In the genomic region with DNA sequence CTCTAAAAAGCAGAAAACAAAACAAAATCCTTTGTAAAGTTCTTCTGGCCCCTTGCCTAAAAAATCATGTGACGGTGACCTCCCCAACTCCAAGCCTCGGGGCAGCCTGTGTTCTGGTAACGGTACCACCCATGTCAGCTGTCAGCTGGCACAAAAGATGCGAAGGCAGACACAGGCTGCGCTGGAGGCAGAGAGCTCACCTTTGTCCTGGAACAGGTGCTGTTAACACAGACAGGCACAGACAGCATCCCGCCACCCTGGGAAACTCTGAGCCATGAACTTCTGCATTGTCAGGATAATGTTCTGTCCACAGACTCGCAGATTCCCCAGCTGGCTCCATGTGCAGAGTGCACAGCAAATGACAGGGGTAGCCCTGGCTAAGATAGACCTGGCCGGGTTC, we compare ENCODE assay signal across 8 mouse cellular contexts. TPM values are rescaled to one million over a fixed set of nuclear protein-coding genes. Genes with fewer than 3 reads are reported as not detected.
DNase-seq lines count a peak whose midpoint lies in the region; ATAC-seq lines count a peak whose summit lies in the region.

No protein-coding gene starts in this region.

- H3K4me3 ChIP-seq in megakaryocyte, embryonic 14.5 days (replicated peaks), result peak overlapping the region; percentile 87
- H3K4me3 ChIP-seq in forebrain, embryonic 11.5 days (ENCODE audit: low read depth, low read length), result no peak overlapping the region
- H3K4me3 ChIP-seq in intestine, embryonic 15.5 days (replicated peaks), result no peak overlapping the region
- no peak overlapping the region for H3K4me3 ChIP-seq in stomach, embryonic 14.5 days (ENCODE audit: low read depth, low read length)

- H3K36me3 ChIP-seq in megakaryocyte, embryonic 14.5 days (replicated peaks; ENCODE audit: low read length), result no peaks in the 10 kb centered on the region
- H3K36me3 ChIP-seq in forebrain, embryonic 11.5 days (ENCODE audit: control insufficient read depth, insufficient read depth, low read length), result no peaks in the 10 kb centered on the region
- no peaks in the 10 kb centered on the region for H3K36me3 ChIP-seq in intestine, embryonic 15.5 days
- H3K36me3 ChIP-seq in stomach, embryonic 14.5 days (ENCODE audit: control insufficient read depth, insufficient read depth, low read length), result no peaks in the 10 kb centered on the region

- peaks cover 13% of the 10 kb centered on the region for H3K9me3 ChIP-seq in megakaryocyte, embryonic 14.5 days
- H3K9me3 ChIP-seq in forebrain, embryonic 11.5 days (ENCODE audit: control insufficient read depth, low read length), result no peaks in the 10 kb centered on the region
- H3K9me3 ChIP-seq in intestine, embryonic 15.5 days, result no peaks in the 10 kb centered on the region
- no peaks in the 10 kb centered on the region for H3K9me3 ChIP-seq in stomach, embryonic 14.5 days (ENCODE audit: control insufficient read depth, low read depth, low read length)

- intact Hi-C loops in gastrocnemius, postnatal 14 days (cut with DNase I; ENCODE audit: low total_unique reads), result no loop called here

- peaks cover 9% of the 10 kb centered on the region; the same call in 1 of the 2 replicates for H3K4me1 ChIP-seq in megakaryocyte, embryonic 14.5 days
- peaks cover 3% of the 10 kb centered on the region; the same call in 1 of the 2 replicates for H3K4me1 ChIP-seq in forebrain, embryonic 11.5 days (replicated peaks; ENCODE audit: control insufficient read depth, insufficient read depth, low read length)
- H3K4me1 ChIP-seq in intestine, embryonic 15.5 days (replicated peaks), result peaks cover 8% of the 10 kb centered on the region
- peaks cover 5% of the 10 kb centered on the region; the same call in 1 of the 2 replicates for H3K4me1 ChIP-seq in stomach, embryonic 14.5 days (ENCODE audit: control insufficient read depth, insufficient read depth, low read length)

- H3K27ac ChIP-seq in forebrain, embryonic 11.5 days (ENCODE audit: low read depth, low read length), result no peak overlapping the region
- H3K27ac ChIP-seq in intestine, embryonic 15.5 days, result no peak overlapping the region
- H3K27ac ChIP-seq in stomach, embryonic 14.5 days (ENCODE audit: low read length), result peak overlapping the region; percentile 69

- H3K9ac ChIP-seq in forebrain, embryonic 11.5 days (ENCODE audit: low read length), result no peak overlapping the region
- 0 out of 2 replicates have a peak overlapping the region, but pooled peaks have one; percentile 10 for H3K9ac ChIP-seq in intestine, embryonic 15.5 days
- no peak overlapping the region for H3K9ac ChIP-seq in stomach, embryonic 14.5 days (replicated peaks; ENCODE audit: low read depth, low read length)

- no peak for ATAC-seq in megakaryocyte, adult 5-6 weeks (ENCODE audit: poor library complexity, severe bottlenecking)
- peak; percentile 51; the same call in 1 of the 2 replicates for ATAC-seq in forebrain, embryonic 11.5 days (replicated peaks; ENCODE audit: low FRiP score)
- no peak for ATAC-seq in intestine, embryonic 15.5 days
- ATAC-seq in stomach, embryonic 14.5 days (ENCODE audit: insufficient number of reproducible peaks, insufficient read depth, low FRiP score, low read depth), result no peak

- DNase-seq in forebrain, embryonic 11.5 days (ENCODE audit: low spot score), result no peak
- DNase-seq in spleen, postnatal 36 days (ENCODE audit: low spot score in 2 of 2), result no peak
- DNase-seq in gastrocnemius, postnatal 14 days, result no peak
- DNase-seq in kidney, postnatal 36 days, result no peak

- no peak overlapping the region for H3K4me2 ChIP-seq in forebrain, embryonic 11.5 days (ENCODE audit: low read depth, low read length, severe bottlenecking)
- H3K4me2 ChIP-seq in intestine, embryonic 15.5 days (replicated peaks), result peak overlapping the region; percentile 44
- H3K4me2 ChIP-seq in stomach, embryonic 14.5 days (replicated peaks; ENCODE audit: low read depth, low read length), result peak overlapping the region; percentile 26; the same call in 1 of the 2 replicates

- H3K27me3 ChIP-seq in megakaryocyte, embryonic 14.5 days (replicated peaks), result peaks cover 33% of the 10 kb centered on the region
- no peaks in the 10 kb centered on the region for H3K27me3 ChIP-seq in forebrain, embryonic 11.5 days (ENCODE audit: control insufficient read depth, insufficient read depth, low read length)
- no peaks in the 10 kb centered on the region for H3K27me3 ChIP-seq in intestine, embryonic 15.5 days (replicated peaks)
- H3K27me3 ChIP-seq in stomach, embryonic 14.5 days (ENCODE audit: control insufficient read depth, insufficient read depth, low read length), result no peaks in the 10 kb centered on the region

- WGBS in forebrain, embryonic 11.5 days, result 53% methylated on average over 8 of the region's 8 CpGs
- WGBS in intestine, embryonic 15.5 days, result 47% methylated on average over 8 of the region's 8 CpGs
- 32% methylated on average over 8 of the region's 8 CpGs for WGBS in stomach, embryonic 14.5 days

RNA-seq across cellular contexts. Expression of a gene that starts 43.4 kb away (rescaled TPM):
- polyA plus RNA-seq in megakaryocyte, embryonic 14.5 days (2012; ENCODE audit: insufficient read depth, low replicate concordance), result 0.46 TPM in 1 of 2 replicates, not detected in the other
- 5.2 and 8.5 TPM in 2 replicates for total RNA-seq in megakaryocyte, adult 5-6 weeks (2015)
- total RNA-seq in megakaryocyte, adult 5-6 weeks (2017), result 9.2 and 9.3 TPM in 2 replicates
- polyA plus RNA-seq in forebrain, embryonic 11.5 days (2014; fragmentation: Nextera tagmentation; extraction: Ambion mirVana), result 9.0 and 9.5 TPM in 2 replicates
- polyA plus RNA-seq in intestine, embryonic 15.5 days (2015; fragmentation: Nextera tagmentation; extraction: Ambion mirVana), result 11.5 and 12.4 TPM in 2 replicates
- 9.2 and 10.0 TPM in 2 replicates for polyA plus RNA-seq in stomach, embryonic 14.5 days (2014; fragmentation: Nextera tagmentation; extraction: Ambion mirVana)
- total RNA-seq in gastrocnemius, postnatal 14 days (2021), result 1 to 10 TPM; 5.6 to 5.9 TPM

RNA-seq across cellular contexts. Expression of a gene that starts 59.8 kb away (rescaled TPM):
- polyA plus RNA-seq in megakaryocyte, embryonic 14.5 days (2012; ENCODE audit: insufficient read depth, low replicate concordance), result not detected in 2 replicates
- not detected in 2 replicates for total RNA-seq in megakaryocyte, adult 5-6 weeks (2015)
- total RNA-seq in megakaryocyte, adult 5-6 weeks (2017), result not detected in 2 replicates
- polyA plus RNA-seq in forebrain, embryonic 11.5 days (2014; fragmentation: Nextera tagmentation; extraction: Ambion mirVana), result 0.80 and 0.88 TPM in 2 replicates
- 8.5 and 9.4 TPM in 2 replicates for polyA plus RNA-seq in intestine, embryonic 15.5 days (2015; fragmentation: Nextera tagmentation; extraction: Ambion mirVana)
- 17.2 and 17.5 TPM in 2 replicates for polyA plus RNA-seq in stomach, embryonic 14.5 days (2014; fragmentation: Nextera tagmentation; extraction: Ambion mirVana)
- 1 to 10 TPM; 2.6 to 3.5 TPM for total RNA-seq in gastrocnemius, postnatal 14 days (2021)
